Mouse (Mus musculus) limb, embryonic 11.5 days (tissue): ENCODE measurements at regions not wholly inside any gene's neighbourhood (a gene's known extent, or its start where the extent isn't known, plus 50 kb on each side); places are given as distances from the start of the nearest gene placed in this dataset.

ENCODE experiments used
- ATAC-seq: fragments of 200-750 bp; cut with Nextera tagmentation; 2 replicates; pipeline ENCODE4 v1.8.0; 2017; ENCODE audit warnings: low read depth; ENCODE audit not compliant: insufficient number of reproducible peaks, low FRiP score, low TSS enrichment
- DNase-seq: peaks from one replicate; pipeline ENCODE4 v3.0.0-alpha.2; 2015; ENCODE audit warnings: low spot score
- H3K27ac ChIP-seq: fragments of 300-500 bp; sonication (generic); replicated peaks from 2 replicates; pipeline ENCODE4 v1.5.1; 2014; ENCODE audit warnings: low read depth, mild to moderate bottlenecking, low read length
- H3K27me3 ChIP-seq: fragments of 300-500 bp; sonication (generic); 2 replicates; pipeline ENCODE4 v1.6.1; 2014; ENCODE audit warnings: mild to moderate bottlenecking, low read length, mixed read lengths; ENCODE audit not compliant: control insufficient read depth, insufficient read depth
- H3K36me3 ChIP-seq: fragments of 300-500 bp; sonication (generic); 2 replicates; pipeline ENCODE4 v1.6.1; 2014; ENCODE audit warnings: mild to moderate bottlenecking, low read length, moderate library complexity, mixed read lengths; ENCODE audit not compliant: control insufficient read depth, insufficient read depth
- H3K4me1 ChIP-seq: fragments of 300-500 bp; sonication (generic); 2 replicates; pipeline ENCODE4 v1.6.1; 2014; ENCODE audit warnings: low read length, mixed read lengths; ENCODE audit not compliant: control insufficient read depth, insufficient read depth
- H3K4me2 ChIP-seq: fragments of 300-500 bp; sonication (generic); 2 replicates; pipeline ENCODE4 v1.6.1; 2014; ENCODE audit warnings: low read depth, mild to moderate bottlenecking, moderate library complexity; ENCODE audit not compliant: severe bottlenecking
- H3K4me3 ChIP-seq: fragments of 300-500 bp; sonication (generic); 2 replicates; pipeline ENCODE4 v1.5.1; 2014; ENCODE audit warnings: low read depth, low read length
- H3K9ac ChIP-seq: fragments of 300-500 bp; sonication (generic); 2 replicates; pipeline ENCODE4 v1.6.1; 2014; ENCODE audit warnings: mild to moderate bottlenecking, low read length
- H3K9me3 ChIP-seq: fragments of 300-500 bp; sonication (generic); 2 replicates; pipeline ENCODE4 v1.6.1; 2016; ENCODE audit warnings: low read length; ENCODE audit not compliant: control insufficient read depth
- WGBS: fragments of 180-500 bp; shearing (Covaris S2); extraction: QIAGEN DNeasy Blood & Tissue Kit; methylation state at CpG from one replicate; pipeline ENCODE4 v1.1.7; 2014; 5-methylcytosine and 5-hydroxymethylcytosine counted together

DNA sequence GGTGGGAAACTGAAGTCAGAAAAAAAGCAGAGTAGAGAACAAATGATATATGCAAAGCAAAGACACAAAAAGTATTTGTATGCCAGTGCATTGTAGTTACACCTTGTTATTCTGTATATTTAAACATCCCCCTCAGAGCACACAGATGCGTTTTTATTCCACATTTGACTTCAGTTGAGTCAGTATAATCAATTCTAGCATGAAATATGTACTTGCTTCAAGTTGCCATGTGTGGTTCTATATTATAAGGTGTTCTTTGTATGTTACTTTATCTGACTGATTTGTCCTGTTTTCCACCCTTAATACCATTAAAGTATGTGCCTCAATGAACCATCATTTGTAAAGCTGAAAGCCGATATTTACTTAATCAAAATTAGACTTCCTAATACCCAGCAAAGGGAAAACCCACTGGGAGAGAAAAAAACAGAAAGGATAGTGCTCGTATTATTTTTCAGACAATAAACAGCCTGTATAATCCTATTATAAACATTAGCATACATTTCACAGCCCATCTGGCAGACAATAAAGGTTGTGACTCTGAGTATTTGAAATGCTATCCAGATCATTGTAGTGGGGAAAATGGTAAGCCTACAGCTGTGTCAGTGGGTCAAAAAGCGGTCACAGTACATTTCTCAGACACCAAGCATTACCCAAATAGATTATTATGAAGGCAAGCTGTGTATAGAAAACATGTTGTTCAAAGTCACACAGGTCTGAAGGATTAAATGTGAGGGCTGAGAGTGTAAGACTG is 189.1 kb upstream of the Bmp2 start:
- no peaks in the 10 kb centered on the region for H3K9me3 ChIP-seq
- no peak for DNase-seq
- no peak overlapping the region for H3K9ac ChIP-seq
- H3K4me2 ChIP-seq, result no peak overlapping the region
- H3K4me3 ChIP-seq, result no peak overlapping the region
- H3K4me1 ChIP-seq, result no peaks in the 10 kb centered on the region
- no peak for ATAC-seq
- H3K36me3 ChIP-seq, result no peaks in the 10 kb centered on the region
- H3K27me3 ChIP-seq, result no peaks in the 10 kb centered on the region
- no peak overlapping the region for H3K27ac ChIP-seq
- 81% methylated on average over 4 of the region's 4 CpGs for WGBS

DNA sequence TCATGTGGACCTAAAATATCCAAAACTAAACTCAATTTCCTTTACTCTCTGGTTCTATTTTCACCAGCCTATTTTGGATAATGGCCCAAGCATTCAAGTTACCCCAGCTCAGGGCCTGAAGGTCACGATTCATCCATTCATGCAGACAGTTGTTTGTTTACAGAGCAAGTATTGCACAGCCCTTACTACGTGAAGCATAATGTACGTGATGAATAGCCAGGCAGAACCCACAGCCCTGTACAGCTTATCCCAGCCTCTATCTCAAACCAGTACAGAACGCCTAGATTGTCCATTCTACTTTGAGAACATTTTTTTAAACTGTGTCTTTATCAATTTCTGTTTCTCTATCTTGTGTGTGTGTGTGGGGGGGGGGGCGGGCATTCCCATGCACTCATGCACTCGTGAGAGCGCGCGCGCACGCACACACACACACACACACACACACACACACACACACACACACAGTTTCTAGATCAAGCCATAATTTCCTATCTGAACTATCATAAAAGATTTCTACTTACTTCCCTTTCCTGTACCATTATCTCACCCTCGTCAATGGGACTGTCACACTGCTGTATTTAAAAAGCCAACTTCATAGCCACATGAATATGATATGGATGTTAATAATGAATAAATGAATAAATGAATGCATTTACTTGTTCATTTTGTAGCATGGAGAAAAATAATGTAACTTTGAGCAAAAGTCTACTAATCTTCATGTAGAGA is 180.3 kb upstream of the Bmp2 start:
- Histone ChIP-seq H3K27me3 (no peaks in the 10 kb centered on the region), H3K9me3 (no peaks in the 10 kb centered on the region), H3K4me1 (peaks cover 12% of the 10 kb centered on the region), H3K9ac (no peak overlapping the region), H3K4me3 (no peak overlapping the region), H3K36me3 (no peaks in the 10 kb centered on the region), H3K27ac (no peak overlapping the region), H3K4me2 (no peak overlapping the region)
- 93% methylated on average over 12 of the region's 12 CpGs for WGBS
- ATAC-seq (no peak), DNase-seq (no peak)

DNA sequence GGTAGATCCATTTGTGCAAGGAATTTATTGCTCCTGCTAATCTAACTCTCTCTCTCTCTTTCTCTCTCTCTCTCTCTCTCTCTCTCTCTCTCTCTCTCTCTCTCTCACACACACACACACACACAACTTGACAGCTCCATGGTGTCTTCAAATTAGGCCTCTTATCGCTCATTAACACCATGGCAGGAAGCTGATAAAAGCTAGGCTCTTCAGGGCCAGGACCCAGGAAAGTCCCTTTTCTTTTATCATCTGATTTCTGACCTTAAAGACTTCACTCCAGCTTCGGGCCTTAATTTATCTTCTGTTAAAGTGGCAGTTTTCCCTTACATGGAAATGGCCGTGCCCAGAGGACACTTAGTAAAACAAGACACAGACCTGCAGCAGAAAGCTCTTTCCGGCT is 178.4 kb upstream of the Bmp2 start:
- 10% methylated on average over 4 of the region's 4 CpGs for WGBS
- H3K9ac ChIP-seq, result no peak overlapping the region
- DNase-seq (no peak), ATAC-seq (no peak)
- no peak overlapping the region for H3K4me2 ChIP-seq
- no peaks in the 10 kb centered on the region for H3K27me3 ChIP-seq
- H3K4me1 ChIP-seq, result peaks cover 12% of the 10 kb centered on the region
- H3K9me3 ChIP-seq, result no peaks in the 10 kb centered on the region
- no peak overlapping the region for H3K4me3 ChIP-seq
- no peaks in the 10 kb centered on the region for H3K36me3 ChIP-seq
- no peak overlapping the region for H3K27ac ChIP-seq

DNA sequence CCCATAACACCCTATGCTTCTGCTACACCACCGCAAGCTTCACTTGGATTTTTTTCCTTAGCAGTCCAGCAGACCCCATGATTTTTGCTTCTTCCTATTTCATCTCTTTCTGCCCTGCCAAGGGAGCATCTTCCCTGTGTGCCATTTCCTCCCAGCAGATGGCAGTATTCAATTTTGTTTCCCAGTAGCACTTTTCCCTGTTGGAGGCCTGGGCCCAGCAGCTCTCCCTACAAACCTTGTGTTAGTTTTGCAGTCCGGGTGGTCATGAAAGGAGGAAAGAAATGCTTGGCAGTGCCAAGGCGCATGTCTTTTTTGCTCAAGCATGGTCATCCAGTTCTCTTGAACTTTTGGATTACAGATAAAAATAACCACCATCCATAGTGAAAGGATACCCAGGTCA is 170.9 kb upstream of the Bmp2 start:
- no peaks in the 10 kb centered on the region for H3K36me3 ChIP-seq
- no peak for DNase-seq
- H3K4me3 ChIP-seq, result no peak overlapping the region
- no peaks in the 10 kb centered on the region; the same call in 1 of the 2 replicates for H3K27me3 ChIP-seq
- no peak overlapping the region for H3K9ac ChIP-seq
- no peak for ATAC-seq
- H3K9me3 ChIP-seq, result no peaks in the 10 kb centered on the region
- H3K27ac ChIP-seq, result no peak overlapping the region
- no peaks in the 10 kb centered on the region for H3K4me1 ChIP-seq
- WGBS, result 74% methylated on average over 3 of the region's 3 CpGs
- H3K4me2 ChIP-seq, result no peak overlapping the region

DNA sequence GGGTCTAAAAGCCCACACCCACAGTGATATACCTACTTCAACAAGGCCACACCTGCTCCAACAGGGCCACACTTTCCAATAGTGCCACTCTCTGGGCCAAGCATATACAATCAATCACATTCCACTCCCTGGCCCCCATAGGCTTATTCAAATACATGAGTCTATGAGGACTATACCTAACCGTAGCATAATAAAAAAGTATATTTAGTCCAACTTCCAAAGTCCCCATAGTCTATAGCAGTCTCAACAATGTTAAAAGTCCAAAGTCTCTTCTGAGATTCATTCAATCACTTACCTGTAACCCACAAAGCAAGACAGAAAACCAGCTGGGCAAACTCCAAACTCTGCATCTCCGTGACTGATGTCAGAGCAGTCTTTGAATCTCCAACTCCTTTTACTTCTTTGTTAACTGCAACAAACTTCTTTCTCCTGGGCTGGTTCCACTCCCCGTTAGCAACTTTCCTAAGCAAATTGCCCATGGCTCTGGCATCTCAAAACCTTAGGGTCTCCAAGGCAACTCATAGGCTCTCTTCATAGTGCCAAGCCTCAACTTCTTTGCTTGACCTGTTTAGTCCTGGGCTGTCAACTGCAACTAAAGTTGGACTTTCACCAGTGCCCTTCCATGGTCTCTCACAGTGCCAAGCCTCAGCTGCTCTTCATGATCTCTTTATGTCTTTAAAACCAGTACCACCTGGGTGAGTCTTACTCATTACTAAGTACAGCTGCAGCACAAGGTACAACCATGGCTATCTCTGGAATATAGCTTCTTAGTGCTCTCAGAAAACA is 168.6 kb upstream of the Bmp2 start:
- DNase-seq (no peak), ATAC-seq (no peak)
- no peak overlapping the region for H3K4me3 ChIP-seq
- H3K9ac ChIP-seq, result no peak overlapping the region
- H3K4me1 ChIP-seq, result no peaks in the 10 kb centered on the region
- H3K27ac ChIP-seq, result no peak overlapping the region
- WGBS, result 84% methylated on average over 3 of the region's 3 CpGs
- no peaks in the 10 kb centered on the region for H3K36me3 ChIP-seq
- no peaks in the 10 kb centered on the region; the same call in 1 of the 2 replicates for H3K27me3 ChIP-seq
- no peaks in the 10 kb centered on the region for H3K9me3 ChIP-seq
- H3K4me2 ChIP-seq, result no peak overlapping the region

DNA sequence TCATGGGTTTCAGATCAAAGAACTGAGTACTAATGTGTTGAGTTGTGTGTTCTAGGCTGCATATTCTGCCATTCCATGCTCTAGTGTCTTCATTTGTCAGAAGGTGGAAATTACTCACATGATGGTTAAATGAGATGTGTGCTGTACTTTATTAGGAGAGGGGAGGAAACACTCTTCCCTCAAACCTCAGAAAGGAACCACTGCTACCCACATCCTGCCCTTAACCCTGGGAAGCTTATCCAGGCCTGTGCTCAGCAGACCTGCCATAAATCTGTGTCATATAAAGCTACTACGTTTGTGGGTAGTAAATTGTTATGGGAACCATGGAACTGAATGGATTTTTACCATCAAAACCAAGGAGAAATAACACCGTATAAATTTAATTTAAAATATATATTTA is 166.7 kb upstream of the Bmp2 start:
- Histone ChIP-seq H3K4me2 (no peak overlapping the region), H3K9me3 (no peaks in the 10 kb centered on the region), H3K27ac (no peak overlapping the region), H3K4me3 (no peak overlapping the region), H3K9ac (no peak overlapping the region), H3K4me1 (no peaks in the 10 kb centered on the region), H3K36me3 (no peaks in the 10 kb centered on the region), H3K27me3 (no peaks in the 10 kb centered on the region; the same call in 1 of the 2 replicates)
- ATAC-seq (no peak), DNase-seq (no peak)
- WGBS, result 55% methylated on average over 2 of the region's 2 CpGs

- H3K4me1 ChIP-seq, result peaks cover 3% of the 10 kb centered on the region; the same call in 1 of the 2 replicates
- no peak for ATAC-seq
- H3K27ac ChIP-seq, result no peak overlapping the region
- no peak for DNase-seq
- 89% methylated on average over 3 of the region's 3 CpGs for WGBS
- H3K27me3 ChIP-seq, result no peaks in the 10 kb centered on the region
- H3K9me3 ChIP-seq, result no peaks in the 10 kb centered on the region
- no peak overlapping the region for H3K4me3 ChIP-seq
- H3K9ac ChIP-seq, result no peak overlapping the region
- H3K4me2 ChIP-seq, result no peak overlapping the region
- H3K36me3 ChIP-seq, result no peaks in the 10 kb centered on the region
Observed at GRCm38 (mm10) chr2:133387349-133387748, 164.6 kb upstream of the Bmp2 start.

GRCm38 (mm10) chr2:133392298-133392697 is 159.7 kb upstream of the Bmp2 start:
- ATAC-seq (no peak), DNase-seq (no peak)
- WGBS, result 90% methylated on average over 9 of the region's 9 CpGs
- no peak overlapping the region for H3K9ac ChIP-seq
- no peaks in the 10 kb centered on the region for H3K9me3 ChIP-seq
- no peak overlapping the region for H3K4me2 ChIP-seq
- H3K27ac ChIP-seq, result no peak overlapping the region
- no peaks in the 10 kb centered on the region for H3K36me3 ChIP-seq
- H3K4me1 ChIP-seq, result peaks cover 3% of the 10 kb centered on the region; the same call in 1 of the 2 replicates
- no peaks in the 10 kb centered on the region for H3K27me3 ChIP-seq
- no peak overlapping the region for H3K4me3 ChIP-seq
